8 mouse cellular contexts compared by ENCODE assay signal in the genomic region with DNA sequence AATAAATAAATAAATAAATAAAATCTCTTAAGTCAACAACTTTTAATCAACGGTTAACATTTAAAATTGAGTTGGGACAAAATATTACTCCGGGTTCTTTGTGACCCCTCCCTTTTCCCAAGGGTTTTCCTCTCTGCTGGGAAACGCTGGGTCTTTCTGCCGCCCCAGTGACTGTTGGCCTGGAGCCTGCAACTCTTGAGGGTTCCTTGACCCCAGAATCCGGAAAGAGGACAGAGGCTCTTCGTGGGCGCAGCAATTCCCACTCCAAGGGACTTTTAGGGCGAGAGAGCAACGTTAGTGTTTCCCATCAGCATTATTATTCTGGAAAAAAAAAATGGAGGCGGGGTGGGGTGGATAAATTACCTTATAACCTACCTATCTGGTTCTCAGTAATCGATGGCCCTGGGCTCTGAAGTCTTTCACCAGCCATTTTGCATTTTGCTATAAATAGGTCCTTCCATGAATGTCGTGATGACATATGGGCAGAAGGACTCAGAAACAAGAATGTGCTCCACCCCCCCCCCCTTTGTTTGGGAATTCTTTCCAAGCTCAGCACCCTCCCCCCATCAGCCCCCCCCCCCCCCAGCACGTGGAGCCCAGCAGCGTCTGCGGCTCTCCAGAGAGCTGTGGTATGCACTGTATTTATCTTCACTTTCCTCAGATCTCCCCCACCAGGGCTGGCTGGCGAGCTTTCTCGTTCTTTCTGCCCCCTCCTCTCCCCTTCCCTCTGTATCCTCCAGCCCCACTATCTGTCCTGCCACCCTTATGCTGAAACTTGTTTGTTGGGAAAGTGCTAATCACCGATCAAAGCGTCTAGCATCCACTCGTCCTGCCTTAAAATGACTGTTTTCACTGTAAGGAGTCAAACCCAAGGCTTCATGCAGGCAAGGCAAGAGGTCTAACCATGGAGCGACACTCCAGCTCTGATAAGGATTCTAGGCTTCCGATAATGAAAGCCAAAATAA. TPM values are rescaled to one million over a fixed set of nuclear protein-coding genes. Genes with fewer than 3 reads are reported as not detected.
DNase-seq lines count a peak whose midpoint lies in the region; ATAC-seq and TF ChIP-seq lines count a peak whose summit lies in the region.

No protein-coding gene starts in this region.

- ATAC-seq in hindbrain, embryonic 12.5 days (ENCODE audit: low FRiP score), result peak; percentile 44; the same call in 1 of the 2 replicates
- no peak for ATAC-seq in frontal cortex, adult (ENCODE audit: low TSS enrichment)

- H3K4me2 ChIP-seq in hindbrain, embryonic 12.5 days (replicated peaks), result peak overlapping the region; percentile 41

- no peak for DNase-seq in left cerebral cortex, adult 2 months (ENCODE audit: extremely low spot score in 1 of 2, low spot score in 2 of 2)
- DNase-seq in left cerebral cortex, postnatal 4 days, result no peak
- DNase-seq in liver, result peak; percentile 74
- peak; percentile 56 for DNase-seq in neural tube, embryonic 10.5 days (ENCODE audit: extremely low spot score, low spot score)
- no peak for DNase-seq in urinary bladder, postnatal 36 days (ENCODE audit: low spot score in 2 of 2)

- TF ChIP-seq CTCF in left cerebral cortex, adult 2 months (IDR thresholded peaks at IDR 0.05), result no peak
- no peak for TF ChIP-seq CTCF in embryonic fibroblast, embryonic 13.5 days (IDR thresholded peaks at IDR 0.05; ENCODE audit: borderline replicate concordance, insufficient read depth, low read length)

- no peak for TF ChIP-seq POLR2A in embryonic fibroblast, embryonic 13.5 days (IDR thresholded peaks at IDR 0.05; ENCODE audit: low read depth, low read length)

- peaks cover 20% of the 10 kb centered on the region for H3K4me1 ChIP-seq in embryonic fibroblast, embryonic 13.5 days (ENCODE audit: control insufficient read depth, insufficient read depth, low read length)
- H3K4me1 ChIP-seq in hindbrain, embryonic 12.5 days, result peaks cover 17% of the 10 kb centered on the region; the same call in 1 of the 2 replicates

- no peaks in the 10 kb centered on the region for H3K27me3 ChIP-seq in hindbrain, embryonic 12.5 days

- peak overlapping the region; percentile 22; the same call in 1 of the 2 replicates for H3K4me3 ChIP-seq in left cerebral cortex, adult 2 months
- H3K4me3 ChIP-seq in embryonic fibroblast, embryonic 13.5 days (ENCODE audit: insufficient read depth, low read length), result peak overlapping the region; percentile 6; the same call in 1 of the 2 replicates
- H3K4me3 ChIP-seq in hindbrain, embryonic 12.5 days, result no peak overlapping the region; the same call in 1 of the 2 replicates

- 8% methylated on average over 22 of the region's 22 CpGs for WGBS in hindbrain, embryonic 12.5 days

- 0 out of 2 replicates have a peak overlapping the region, but pooled peaks have one; percentile 9 for H3K9ac ChIP-seq in hindbrain, embryonic 12.5 days

- no peaks in the 10 kb centered on the region for H3K36me3 ChIP-seq in hindbrain, embryonic 12.5 days

- no peaks in the 10 kb centered on the region for H3K9me3 ChIP-seq in hindbrain, embryonic 12.5 days (replicated peaks)

- intact Hi-C loops in left cerebral cortex, adult 2 months (cut with DNase I), result loop anchor here (5.0 kb wide), 1 partner anchor 134 kb away; the partner anchor contains the start of genes Atl1 and Map4k5
- intact Hi-C loops in left cerebral cortex, postnatal 4 days (cut with DNase I), result loop anchor here (10.0 kb wide), 1 partner anchor 136 kb away; the partner anchor contains the start of genes Atl1 and Map4k5

- no peak overlapping the region for H3K27ac ChIP-seq in left cerebral cortex, adult 2 months
- H3K27ac ChIP-seq in embryonic fibroblast, embryonic 13.5 days (ENCODE audit: insufficient read depth, low read length), result peak overlapping the region; percentile 89
- no peak overlapping the region for H3K27ac ChIP-seq in hindbrain, embryonic 12.5 days

RNA-seq across cellular contexts. Expression of gene Cdkl1, which starts 32.6 kb away (rescaled TPM):
- total RNA-seq in left cerebral cortex, adult 2 months (2021), result 10 to 100 TPM; 28.9 to 30.8 TPM
- total RNA-seq in left cerebral cortex, postnatal 4 days (2021), result 10 to 100 TPM; 39.4 to 40.8 TPM
- polyA plus RNA-seq in embryonic fibroblast, embryonic 13.5 days (2011; ENCODE audit: insufficient read length, low read depth, missing spikeins), result 2.1 and 4.8 TPM in 2 replicates
- polyA plus RNA-seq in hindbrain, embryonic 12.5 days (2016; fragmentation: Nextera tagmentation; extraction: Ambion mirVana), result 1.5 and 1.6 TPM in 2 replicates

RNA-seq across cellular contexts. Expression of gene Atp5s, which starts 33.8 kb away (rescaled TPM):
- 10 to 100 TPM; 32.9 to 40.3 TPM for total RNA-seq in left cerebral cortex, adult 2 months (2021)
- total RNA-seq in left cerebral cortex, postnatal 4 days (2021), result 10 to 100 TPM; 18.0 to 20.8 TPM
- 14.8 and 17.0 TPM in 2 replicates for polyA plus RNA-seq in embryonic fibroblast, embryonic 13.5 days (2011; ENCODE audit: insufficient read length, low read depth, missing spikeins)
- polyA plus RNA-seq in hindbrain, embryonic 12.5 days (2016; fragmentation: Nextera tagmentation; extraction: Ambion mirVana), result 26.1 and 28.5 TPM in 2 replicates

RNA-seq across cellular contexts. Expression of gene L2hgdh, which starts 33.8 kb away (rescaled TPM):
- 10 to 100 TPM; 17.3 to 19.9 TPM for total RNA-seq in left cerebral cortex, adult 2 months (2021)
- total RNA-seq in left cerebral cortex, postnatal 4 days (2021), result 10 to 100 TPM in 1 of 2 experiments, 1 to 10 TPM in 1; 9.4 to 12.5 TPM
- 12.0 and 12.7 TPM in 2 replicates for polyA plus RNA-seq in embryonic fibroblast, embryonic 13.5 days (2011; ENCODE audit: insufficient read length, low read depth, missing spikeins)
- polyA plus RNA-seq in hindbrain, embryonic 12.5 days (2016; fragmentation: Nextera tagmentation; extraction: Ambion mirVana), result 14.6 and 15.3 TPM in 2 replicates

Comparison
In these comparisons a context has a peak if more than half of its experiments do, and no peak if none do; other contexts are left out.
1. DNase-seq: peak in liver (single experiment) and neural tube, embryonic 10.5 days (single experiment); none in left cerebral cortex, adult 2 months (0 of 2), left cerebral cortex, postnatal 4 days (single experiment) and urinary bladder, postnatal 36 days (0 of 2).